Mouse (Mus musculus) kidney, adult 2 months (tissue): Measurements from ENCODE around the gene Tbx2.

ENCODE experiments used
- CTCF ChIP-seq: fragments of 200-500 bp; conservative IDR thresholded peaks from 2 replicates; pipeline ENCODE4 v1.5.1; 2011; ENCODE audit warnings: low read depth, mild to moderate bottlenecking, control low read depth, low read length, moderate library complexity, mixed read lengths; ENCODE audit not compliant: insufficient read depth, insufficient read length
- POLR2A ChIP-seq: fragments of 200-500 bp; IDR thresholded peaks from one replicate; pipeline ENCODE4 v1.6.1; 2011; ENCODE audit warnings: low read depth, low read length, control low read depth

DNA sequence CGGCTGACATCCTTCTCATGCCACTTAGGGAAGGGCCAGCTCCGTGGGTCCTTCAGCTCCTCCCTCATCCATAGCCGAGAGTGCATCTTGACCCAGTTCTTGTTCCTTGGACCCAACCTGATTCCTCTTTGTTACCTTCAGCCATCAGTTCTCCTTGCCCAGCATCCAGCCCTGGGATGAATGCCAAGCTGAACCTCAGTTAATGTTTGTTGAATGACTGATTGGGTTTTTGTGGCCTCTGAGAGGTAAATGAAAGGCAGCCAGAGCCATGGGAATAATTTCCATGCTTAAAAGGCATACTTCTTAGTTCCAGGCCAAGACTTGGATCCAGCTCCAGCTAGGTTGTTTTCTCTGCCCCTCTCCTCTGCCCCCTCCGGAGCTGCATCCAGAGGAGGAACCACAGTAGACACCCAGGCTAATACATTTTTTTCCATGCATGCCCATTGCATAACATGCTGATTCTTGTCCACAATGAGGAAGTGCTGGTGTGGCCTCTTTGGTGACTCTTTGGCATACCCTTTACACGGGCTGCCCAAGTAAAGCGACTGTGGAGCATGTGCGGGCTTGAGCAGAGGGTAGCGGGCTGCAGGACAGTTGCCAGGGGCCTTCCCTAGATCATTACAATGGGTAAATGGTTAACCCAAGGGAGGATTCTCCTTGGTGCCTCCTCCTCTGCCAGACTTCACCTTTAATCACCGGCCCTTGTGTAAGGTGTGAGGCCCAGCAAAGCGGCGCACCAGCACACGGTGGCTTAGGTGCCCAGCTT lies 20.0 kb upstream of the Tbx2 start:
- TF ChIP-seq CTCF (no peak), POLR2A (no peak)
